Comparison of ENCODE assay signal across 22 mouse cellular contexts in the genomic region with DNA sequence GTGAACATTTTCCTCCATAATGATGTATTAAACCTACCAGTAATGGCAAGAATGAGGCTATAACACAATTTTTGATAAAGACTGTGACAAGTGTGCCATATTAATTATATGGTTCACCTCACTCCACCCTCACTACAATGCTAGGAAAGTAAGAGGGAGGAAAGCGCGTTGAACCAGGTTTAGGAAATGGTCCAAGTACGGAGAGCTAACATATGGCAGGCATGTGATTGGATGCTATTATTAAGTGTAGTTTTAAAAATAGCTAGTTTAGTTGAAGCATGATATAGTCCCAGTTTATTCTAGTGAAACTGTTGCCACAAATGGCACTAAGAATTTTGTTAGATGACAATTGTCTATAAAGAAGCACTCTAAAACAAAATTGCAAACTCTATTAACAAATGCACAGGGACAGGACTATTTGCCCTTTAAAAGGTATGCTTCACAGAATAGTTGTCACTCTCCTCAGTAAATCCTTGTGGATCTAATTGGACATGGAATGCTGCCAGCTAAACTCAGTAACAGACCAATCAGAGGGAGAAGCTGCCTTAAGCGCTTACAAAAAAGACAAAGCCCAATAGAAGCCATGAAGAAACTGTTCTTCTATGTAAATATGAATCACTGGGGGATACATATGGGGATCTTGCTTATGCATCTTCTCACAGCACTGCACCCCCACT. TPM values are rescaled to one million over a fixed set of nuclear protein-coding genes. Genes with fewer than 3 reads are reported as not detected.
A peak's percentile ranks its signal among the peaks of the same experiment; 100 is the strongest.
DNase-seq lines count a peak whose midpoint lies in the region; ATAC-seq lines count a peak whose summit lies in the region.
"Had no signal": no experiment of that assay in that cellular context is flagged by ENCODE, and none has a peak within 500 bp of the region (broad histone marks: within the 10 kb centered on the region; RNA-seq: fewer than 3 reads in every experiment).

No protein-coding gene starts in this region.

- H3K27ac ChIP-seq in forebrain, embryonic 16.5 days (ENCODE audit: low read length): peak overlapping the region; percentile 41
- H3K27ac ChIP-seq in intestine, embryonic 16.5 days (ENCODE audit: low read length): no peak overlapping the region
- H3K27ac ChIP-seq: kidney, embryonic 15.5 days; neural tube, embryonic 15.5 days had no signal

- H3K4me3 ChIP-seq in forebrain, embryonic 16.5 days (replicated peaks; ENCODE audit: low read length): no peak overlapping the region
- no peak overlapping the region for H3K4me3 ChIP-seq in intestine, embryonic 16.5 days (ENCODE audit: low read length)
- H3K4me3 ChIP-seq: erythroblast, embryonic 14.5 days; heart, embryonic 12.5 days; kidney, embryonic 15.5 days; neural tube, embryonic 15.5 days had no signal

- H3K27me3 ChIP-seq in forebrain, embryonic 16.5 days (replicated peaks; ENCODE audit: control insufficient read depth, insufficient read depth, low read length): no peaks in the 10 kb centered on the region
- H3K27me3 ChIP-seq in intestine, embryonic 16.5 days (replicated peaks; ENCODE audit: control insufficient read depth, insufficient read depth, low read length): no peaks in the 10 kb centered on the region
- H3K27me3 ChIP-seq: heart, embryonic 12.5 days; kidney, embryonic 15.5 days; neural tube, embryonic 15.5 days had no signal

- 34% methylated on average over 4 of the region's 4 CpGs for WGBS in forebrain, embryonic 16.5 days
- WGBS in intestine, embryonic 16.5 days: 79% methylated on average over 4 of the region's 4 CpGs

- H3K9me3 ChIP-seq in forebrain, embryonic 16.5 days (ENCODE audit: control insufficient read depth, low read length): no peaks in the 10 kb centered on the region
- H3K9me3 ChIP-seq in intestine, embryonic 16.5 days (ENCODE audit: control insufficient read depth, low read length): no peaks in the 10 kb centered on the region
- H3K9me3 ChIP-seq: heart, embryonic 12.5 days; kidney, embryonic 15.5 days; neural tube, embryonic 15.5 days had no signal

- no peak for DNase-seq in frontal cortex, postnatal 14 days (ENCODE audit: low spot score in 2 of 2)
- DNase-seq in brain, embryonic 18.5 days (ENCODE audit: low read depth, low spot score): peak; percentile 34
- peak; percentile 76 for DNase-seq in cerebellum, adult 9-10 months
- DNase-seq in adrenal gland, postnatal 25 days: no peak
- DNase-seq: adrenal gland, postnatal 14 days; heart, postnatal 36 days; lung, adult 2 months; lung, postnatal 36 days; thymus, postnatal 36 days had no signal

- 0 out of 2 replicates have a peak, but pooled peaks cover 4% of the 10 kb centered on the region for H3K4me1 ChIP-seq in forebrain, embryonic 16.5 days (replicated peaks; ENCODE audit: control insufficient read depth, insufficient read depth, low read length)
- H3K4me1 ChIP-seq in intestine, embryonic 16.5 days (ENCODE audit: control insufficient read depth, insufficient read depth, low read length): no peaks in the 10 kb centered on the region
- H3K4me1 ChIP-seq: heart, embryonic 12.5 days; kidney, embryonic 15.5 days; neural tube, embryonic 15.5 days had no signal

- H3K9ac ChIP-seq in forebrain, embryonic 16.5 days (replicated peaks; ENCODE audit: low read depth, low read length): no peak overlapping the region
- H3K9ac ChIP-seq in intestine, embryonic 16.5 days (ENCODE audit: low read depth, low read length): no peak overlapping the region
- H3K9ac ChIP-seq: heart, embryonic 12.5 days; kidney, embryonic 15.5 days; neural tube, embryonic 15.5 days had no signal

- no peaks in the 10 kb centered on the region for H3K36me3 ChIP-seq in forebrain, embryonic 16.5 days (ENCODE audit: control insufficient read depth, insufficient read depth)
- H3K36me3 ChIP-seq in intestine, embryonic 16.5 days (ENCODE audit: control insufficient read depth, insufficient read depth, low read length): no peaks in the 10 kb centered on the region
- H3K36me3 ChIP-seq: heart, embryonic 12.5 days; kidney, embryonic 15.5 days; neural tube, embryonic 15.5 days had no signal

- H3K4me2 ChIP-seq in forebrain, embryonic 16.5 days (ENCODE audit: low read length): no peak overlapping the region
- H3K4me2 ChIP-seq in intestine, embryonic 16.5 days (ENCODE audit: low read depth, low read length): no peak overlapping the region
- H3K4me2 ChIP-seq: heart, embryonic 12.5 days; kidney, embryonic 15.5 days; neural tube, embryonic 15.5 days had no signal

- peak; percentile 55 for ATAC-seq in frontal cortex, adult (ENCODE audit: low TSS enrichment)
- ATAC-seq in forebrain, embryonic 16.5 days: peak; percentile 85
- no peak for ATAC-seq in intestine, embryonic 16.5 days
- ATAC-seq: inflammation-experienced regulatory T-cells, adult 6 months had no signal

RNA-seq across cellular contexts. Expression of gene Otc, which starts 16.8 kb away (rescaled TPM):
- not detected in 2 replicates for polyA plus RNA-seq in forebrain, embryonic 16.5 days (2015; fragmentation: Nextera tagmentation; extraction: Ambion mirVana)
- polyA plus RNA-seq in intestine, embryonic 16.5 days (2015; fragmentation: Nextera tagmentation; extraction: Ambion mirVana): 87.6 and 103 TPM in 2 replicates
- 2.0 TPM in 1 of 2 replicates, not detected in the other for total RNA-seq in adrenal gland, postnatal 25 days (2021)
- total RNA-seq: heart, postnatal 36 days; layer of hippocampus, postnatal 25 days; left cerebral cortex, postnatal 25 days had no signal
- polyA plus RNA-seq: C2C12; erythroblast, embryonic 14.5 days; gonadal fat pad, adult 2 months; heart, embryonic 12.5 days; inflammation-experienced regulatory T-cells, adult 6 months; neural tube, embryonic 15.5 days; testis, adult 2 months had no signal

RNA-seq across cellular contexts. Expression of gene Rpgr, which starts 52.2 kb away (rescaled TPM):
- polyA plus RNA-seq in forebrain, embryonic 16.5 days (2015; fragmentation: Nextera tagmentation; extraction: Ambion mirVana): 42.1 and 42.7 TPM in 2 replicates
- polyA plus RNA-seq in intestine, embryonic 16.5 days (2015; fragmentation: Nextera tagmentation; extraction: Ambion mirVana): 8.9 and 11.1 TPM in 2 replicates
- 5.8 and 7.1 TPM in 2 replicates for total RNA-seq in adrenal gland, postnatal 25 days (2021)

Comparison
In these comparisons a context has a peak if more than half of its experiments do, and no peak if none do; other contexts are left out.
1. DNase-seq: peak in brain, embryonic 18.5 days (single experiment) and cerebellum, adult 9-10 months (single experiment); none in frontal cortex, postnatal 14 days (0 of 2) and adrenal gland, postnatal 25 days (single experiment).
2. RNA of gene Otc, which starts 16.8 kb away (polyA plus RNA-seq): 87.6 to 103 TPM in intestine, embryonic 16.5 days; not detected in forebrain, embryonic 16.5 days; every median in the first group is over 10 times any median in the second.